Mouse (Mus musculus) fat pad, adult 2 months (tissue): ENCODE measurements around the gene Slc16a14.

ENCODE experiments used
- DNase-seq: peaks from one replicate; pipeline ENCODE4 v3.0.0-alpha.2; 2011; ENCODE audit warnings: low read depth, low spot score; ENCODE audit errors: extremely low read depth

The Slc16a14 gene

DNA sequence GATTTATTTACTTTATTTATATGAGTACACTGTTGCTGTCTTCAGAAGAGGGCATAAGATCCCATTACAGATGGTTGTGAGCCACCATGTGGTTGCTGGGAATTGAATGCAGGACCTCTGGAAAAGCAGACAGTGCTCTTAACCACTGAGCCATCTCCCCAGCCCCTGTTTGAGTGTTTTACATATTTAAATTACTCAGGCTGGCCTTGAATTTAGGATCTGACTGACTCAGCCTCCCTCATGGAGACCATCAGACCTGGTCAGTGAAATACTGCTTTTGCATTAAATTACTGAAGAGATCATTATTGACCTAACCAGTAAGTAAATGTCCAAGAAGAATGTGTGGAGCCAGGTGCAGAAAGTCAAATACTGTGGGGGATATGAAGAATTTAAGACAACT, 66.6 kb downstream of the Slc16a14 start:
- no peak for DNase-seq

DNA sequence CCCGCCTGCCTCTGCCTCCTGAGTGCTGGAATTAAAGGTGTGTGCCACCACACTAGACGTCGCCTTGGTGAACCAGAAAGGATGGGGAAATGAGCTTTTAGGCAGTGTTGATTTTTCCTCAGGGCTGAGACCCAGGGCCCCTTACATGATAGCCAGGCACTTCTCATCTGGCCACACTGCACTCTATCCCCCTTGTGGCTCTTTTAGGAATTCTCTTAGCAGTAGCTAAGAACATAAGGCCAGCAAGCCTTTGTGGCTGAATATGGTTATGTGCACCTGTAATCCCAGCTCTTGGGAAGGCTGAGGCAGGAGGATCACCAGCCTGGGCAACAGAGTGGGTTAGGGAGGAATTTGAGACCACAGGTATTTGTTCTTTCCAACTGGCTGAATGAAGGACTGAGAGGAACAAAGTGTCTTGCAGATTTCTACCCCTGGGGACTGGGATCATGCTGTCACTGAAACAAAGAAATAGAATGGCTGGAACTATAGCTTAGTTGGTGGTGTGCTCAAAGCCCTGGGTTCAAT, 68.2 kb downstream of the Slc16a14 start:
- no peak for DNase-seq

DNA sequence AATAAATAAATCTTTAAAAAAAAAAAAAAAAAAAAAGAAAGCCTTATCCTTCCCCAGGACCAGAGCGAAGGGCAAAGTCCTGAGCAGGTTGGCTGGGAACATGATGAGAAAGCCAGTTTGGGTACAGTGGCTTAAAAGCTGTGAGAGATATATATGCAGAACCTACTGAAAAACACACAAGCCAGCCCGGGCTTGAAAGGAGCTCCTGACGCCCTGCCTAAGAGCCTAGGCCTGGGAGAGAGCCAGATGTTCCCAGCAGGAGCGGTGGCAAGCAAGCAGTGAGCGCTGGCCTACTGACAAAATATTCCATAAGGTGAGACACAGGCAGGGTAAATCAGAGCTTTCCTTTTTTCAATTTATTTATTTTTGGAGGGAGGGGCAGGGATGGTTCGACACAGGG, 68.7 kb downstream of the Slc16a14 start:
- DNase-seq: no peak

DNA sequence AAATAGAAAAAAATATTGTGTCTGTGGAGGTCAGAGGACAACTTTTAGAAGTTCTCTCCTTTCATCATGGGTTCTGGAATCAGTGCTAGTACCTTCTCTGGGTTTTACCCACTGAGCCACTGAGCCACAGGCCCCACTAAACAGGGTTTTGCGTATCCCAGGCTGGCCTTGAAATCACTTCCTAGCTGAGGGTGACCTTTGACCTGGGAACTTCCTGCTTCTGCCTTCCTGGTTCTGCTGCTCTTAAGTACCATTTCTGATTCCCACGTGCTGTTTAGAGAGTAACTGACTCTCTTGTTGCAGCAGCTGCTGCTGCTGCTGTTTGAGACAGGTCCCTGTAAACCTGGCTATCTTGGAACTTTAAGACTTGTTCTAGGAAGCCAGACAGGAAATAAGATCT, 70.3 kb downstream of the Slc16a14 start:
- no peak for DNase-seq

DNA sequence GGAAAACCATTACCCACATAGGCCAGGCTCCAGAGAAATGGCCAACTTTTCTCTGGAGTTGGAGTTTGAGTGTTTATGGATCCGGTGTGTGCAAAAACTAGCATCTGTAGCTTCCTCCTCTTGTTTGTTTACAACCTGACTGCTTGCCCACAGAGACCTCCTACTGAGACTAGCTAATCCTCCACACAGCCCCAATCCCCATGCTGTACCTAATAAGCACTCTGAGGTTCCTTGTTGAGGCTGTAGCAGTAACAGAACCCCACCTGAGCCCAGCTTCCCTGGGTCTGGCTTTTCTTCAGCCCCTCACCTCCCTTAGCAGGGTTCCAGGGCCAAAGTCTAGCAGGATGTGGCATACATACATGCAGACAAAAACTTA, 73.7 kb downstream of the Slc16a14 start:
- no peak for DNase-seq

DNA sequence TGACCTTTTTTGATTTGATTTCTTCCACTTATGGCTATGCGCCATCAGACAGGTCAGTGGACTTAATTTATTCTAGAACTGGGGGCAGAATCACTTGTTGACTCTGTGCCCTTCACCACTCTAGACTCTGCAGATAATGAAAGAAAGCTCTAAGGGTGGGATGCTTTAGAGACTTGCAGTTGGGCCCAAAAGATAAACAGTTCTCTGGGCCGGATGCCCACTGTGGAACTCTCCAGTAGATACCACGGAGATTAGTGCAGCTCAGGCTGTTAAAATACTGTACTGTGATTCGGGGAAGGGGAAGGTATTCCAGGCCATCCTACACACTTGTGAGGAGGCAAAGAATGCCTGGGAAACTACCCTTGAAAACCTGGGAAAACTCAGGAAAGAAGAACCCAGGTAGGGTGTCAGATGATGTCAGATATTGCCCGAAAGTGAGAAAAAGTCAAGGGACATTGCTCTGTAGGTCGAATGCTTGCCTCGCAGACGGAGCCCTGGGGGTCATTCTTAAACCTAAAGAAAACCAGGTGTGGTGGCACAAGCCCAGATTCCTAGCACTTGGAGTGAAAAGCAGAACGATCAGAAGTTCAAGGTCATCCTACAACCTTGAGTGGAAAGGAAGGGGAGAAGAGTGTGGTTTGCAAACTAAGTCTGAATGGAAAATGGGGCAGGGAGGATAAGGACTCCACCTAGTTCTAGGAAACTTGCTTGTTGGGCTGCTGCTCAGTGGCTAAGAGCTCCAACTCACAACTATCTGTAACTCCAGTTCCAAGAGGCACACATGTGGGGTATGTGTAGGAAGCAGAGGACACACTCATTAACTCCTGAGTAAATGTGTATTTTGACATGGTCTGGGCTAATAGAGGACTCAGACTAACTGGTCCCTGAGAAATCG, 74.3 kb downstream of the Slc16a14 start:
- DNase-seq: no peak

DNA sequence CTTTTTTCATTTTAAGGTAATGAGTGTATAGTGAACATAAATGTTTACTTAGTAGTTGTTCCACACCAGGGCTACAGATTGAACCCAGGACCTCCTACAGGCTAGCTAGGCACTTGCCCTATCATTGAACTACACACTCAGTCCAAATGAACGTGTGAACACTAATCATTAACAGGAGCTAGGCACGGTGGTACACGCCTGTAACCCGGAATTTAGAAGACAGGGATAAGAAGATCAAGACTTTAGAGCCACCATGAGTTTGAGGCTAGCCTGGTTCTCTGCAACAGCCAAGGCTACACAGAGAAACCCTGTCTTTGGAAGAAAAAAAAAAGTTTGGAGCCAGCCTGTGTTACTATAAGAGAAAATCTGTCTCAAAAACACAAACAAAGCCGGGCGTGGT, 75.3 kb downstream of the Slc16a14 start:
- no peak for DNase-seq
